Mouse (Mus musculus): ENCODE results near the gene Cmip.

The Cmip gene

GRCm38 (mm10) chr8:117500232-117500823 lies 243.5 kb downstream of the Cmip start:
- DNase-seq (ENCODE audit: low spot score in 2 of 2), result no peak

GRCm38 (mm10) chr8:117501323-117501722 lies 244.5 kb downstream of the Cmip start:
- DNase-seq (ENCODE audit: low spot score in 2 of 2), result no peak

- DNase-seq (ENCODE audit: low spot score in 2 of 2), result no peak
Observed at GRCm38 (mm10) chr8:117503405-117504069, 246.7 kb downstream of the Cmip start.

GRCm38 (mm10) chr8:117507703-117508102 lies 250.8 kb downstream of the Cmip start:
- no peak for DNase-seq (ENCODE audit: low spot score in 2 of 2)

Data from frontal cortex, postnatal 25 days (tissue).